Mouse (Mus musculus) small intestine, adult 2 months (tissue): ENCODE measurements around the gene Rpl23.
"Not testable (repeated sequence)": the region's sequence is repeated elsewhere in the genome, so short reads cannot be mapped to it uniquely, and the experiment has no call there.

ENCODE experiments used
- CTCF ChIP-seq: fragments of 200-500 bp; IDR thresholded peaks from 2 replicates; pipeline ENCODE4 v1.5.1; 2012; ENCODE audit warnings: low read depth, mild to moderate bottlenecking, control low read depth, inconsistent platforms, low read length, moderate library complexity, mixed read lengths; ENCODE audit not compliant: insufficient replicate concordance, insufficient read length; ENCODE audit errors: extremely low read depth
- POLR2A ChIP-seq: fragments of 200-500 bp; IDR thresholded peaks from 2 replicates; pipeline ENCODE4 v1.6.1; 2012; ENCODE audit warnings: low read depth, mild to moderate bottlenecking, control low read depth, inconsistent platforms, low read length, moderate library complexity

GRCm38 (mm10) chr11:97790778-97791438, 8.7 kb upstream of the Rpl23 start:
- TF ChIP-seq CTCF, POLR2A: not testable (repeated sequence)
